Mouse (Mus musculus): ENCODE measurements at regions not wholly inside any gene's neighbourhood (a gene's known extent, or its start where the extent isn't known, plus 50 kb on each side); places are given as distances from the start of the nearest gene placed in this dataset.

GRCm38 (mm10) chr5:27963765-27964164 lies 107.4 kb upstream of the Insig1 start:
- no peak for DNase-seq

GRCm38 (mm10) chr5:27995186-27995585 lies 76.0 kb upstream of the Insig1 start:
- peak; percentile 76 to 79 for DNase-seq

- no peak for DNase-seq
Observed at GRCm38 (mm10) chr5:27997751-27998150, 73.4 kb upstream of the Insig1 start.

DNA sequence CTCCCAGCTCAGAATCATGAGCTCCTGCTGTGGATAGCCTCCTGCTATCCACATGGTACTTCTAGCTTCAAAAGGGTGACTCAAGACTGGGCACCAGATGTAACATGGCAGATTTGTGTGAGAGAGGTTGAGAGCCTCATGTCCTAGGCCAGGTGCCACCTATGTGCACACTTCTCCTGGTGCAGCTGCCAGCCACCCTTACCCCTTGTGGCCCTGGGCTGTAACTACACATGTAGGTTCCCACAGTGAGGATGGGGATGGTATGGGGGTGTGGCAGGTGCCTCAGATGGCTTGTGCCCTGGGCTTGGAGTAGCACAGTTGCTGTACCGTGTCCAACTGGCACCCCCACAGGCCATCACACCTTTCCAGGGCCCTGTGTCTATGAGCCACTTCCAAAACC lies 68.2 kb upstream of the Insig1 start:
- DNase-seq: peak in 1 of 2 experiments; percentile 5

DNA sequence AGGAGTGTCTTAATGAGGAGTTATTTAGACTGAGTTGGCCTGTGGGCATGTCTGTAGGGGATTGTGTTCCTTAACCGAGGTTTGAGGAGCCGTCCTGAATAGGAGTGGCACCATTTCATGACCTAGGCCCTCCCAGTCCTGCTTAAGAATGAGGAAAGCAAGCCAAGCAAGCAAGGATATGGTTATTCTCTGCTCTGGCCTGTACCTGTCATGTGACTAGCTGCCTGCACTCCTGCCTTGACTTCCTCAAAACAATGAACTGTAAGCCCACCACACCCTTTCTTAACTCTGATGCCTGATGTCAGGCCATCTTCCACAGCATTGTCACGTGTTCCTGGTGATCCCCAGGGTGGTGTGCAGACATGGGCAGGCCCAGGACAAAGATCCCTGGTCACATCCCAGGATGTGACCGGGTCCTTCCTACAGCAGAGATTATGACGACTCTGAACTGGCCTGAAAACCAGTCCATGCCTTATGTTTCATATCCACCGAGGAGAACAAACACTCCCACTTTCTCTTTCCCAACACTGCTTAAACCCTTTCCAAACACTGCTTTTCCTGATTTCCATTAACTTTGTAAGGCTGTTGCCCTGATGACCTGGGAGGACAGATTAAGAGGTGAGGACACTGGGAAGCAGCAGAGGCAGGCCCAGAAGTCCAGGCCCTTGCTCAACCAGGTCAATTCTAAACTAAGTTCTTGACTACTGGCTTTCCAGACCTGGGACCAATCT lies 67.2 kb upstream of the Insig1 start:
- peak; percentile 5 to 7 for DNase-seq

DNA sequence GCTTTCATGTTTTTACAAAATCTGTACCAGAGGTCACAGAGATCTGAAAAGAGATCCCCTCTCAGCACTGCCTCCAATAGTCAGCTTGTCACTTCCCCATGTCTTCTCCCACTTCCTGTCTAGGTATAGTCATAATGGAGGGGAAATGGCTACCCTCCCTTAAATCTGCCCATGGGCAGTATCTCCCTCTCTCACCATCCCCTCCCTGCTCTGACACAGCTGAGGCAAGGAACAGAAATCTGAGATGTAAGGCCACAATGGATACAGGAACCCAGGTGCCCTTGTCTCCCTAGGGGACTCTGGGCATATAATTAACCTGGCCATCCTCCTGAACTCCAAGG lies 66.7 kb upstream of the Insig1 start:
- no peak for DNase-seq

DNA sequence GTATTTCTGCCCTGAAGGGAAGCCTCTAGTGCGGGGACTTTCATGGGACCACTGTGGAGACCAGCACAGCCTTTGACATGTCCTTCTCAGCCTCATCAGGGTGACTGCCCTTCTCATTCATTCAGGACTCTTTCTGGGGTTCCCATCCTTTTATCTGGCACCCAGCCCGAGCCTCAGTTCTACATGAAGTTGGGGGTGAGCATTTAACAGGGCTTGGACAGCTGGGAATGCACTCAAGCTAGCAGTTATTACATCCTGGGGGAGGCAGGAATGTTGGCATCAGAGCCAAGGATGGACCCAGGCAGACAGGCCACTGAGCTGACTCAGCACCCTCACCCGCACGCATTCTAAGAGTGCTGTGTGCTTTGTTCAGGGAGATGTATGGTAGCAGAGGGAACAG lies 61.8 kb upstream of the Insig1 start:
- DNase-seq: no peak

DNA sequence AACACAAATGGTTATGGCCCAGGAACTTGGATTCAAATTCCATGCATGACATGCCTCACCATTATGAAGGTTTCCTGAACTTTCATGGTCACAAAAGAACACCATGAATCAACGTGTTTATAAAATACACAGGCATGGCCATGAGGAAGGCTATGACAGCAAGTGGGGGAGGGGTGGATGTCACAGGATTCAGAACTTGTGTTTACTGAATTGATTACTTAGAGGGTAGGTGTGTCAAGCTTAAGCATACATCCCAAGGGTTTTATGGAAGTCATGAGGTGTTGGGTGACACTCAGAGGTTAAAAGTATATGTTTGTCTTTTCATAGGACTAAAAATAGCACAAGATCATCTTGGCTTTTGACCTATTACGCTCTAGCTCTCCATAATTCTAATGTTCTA lies 61.3 kb upstream of the Insig1 start:
- no peak for DNase-seq

DNA sequence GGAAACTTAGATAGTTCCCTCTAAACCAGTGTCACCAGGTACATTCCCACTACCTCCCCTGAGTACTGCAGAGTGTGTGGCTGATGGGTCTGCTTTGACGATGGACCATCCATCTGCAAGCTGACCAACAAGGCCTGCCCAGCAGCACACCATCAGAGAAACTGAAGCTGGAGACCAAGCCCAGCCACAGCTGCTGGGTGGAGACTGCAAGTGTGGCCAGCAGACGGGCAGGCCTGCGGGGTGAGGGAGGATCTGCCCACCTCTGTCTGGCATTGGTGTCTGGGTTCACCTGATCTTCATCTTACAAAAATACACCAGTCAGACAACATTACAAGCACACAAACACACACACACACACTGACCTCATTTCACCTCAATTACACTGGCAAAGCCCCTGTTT lies 60.6 kb upstream of the Insig1 start:
- no peak for DNase-seq

DNA sequence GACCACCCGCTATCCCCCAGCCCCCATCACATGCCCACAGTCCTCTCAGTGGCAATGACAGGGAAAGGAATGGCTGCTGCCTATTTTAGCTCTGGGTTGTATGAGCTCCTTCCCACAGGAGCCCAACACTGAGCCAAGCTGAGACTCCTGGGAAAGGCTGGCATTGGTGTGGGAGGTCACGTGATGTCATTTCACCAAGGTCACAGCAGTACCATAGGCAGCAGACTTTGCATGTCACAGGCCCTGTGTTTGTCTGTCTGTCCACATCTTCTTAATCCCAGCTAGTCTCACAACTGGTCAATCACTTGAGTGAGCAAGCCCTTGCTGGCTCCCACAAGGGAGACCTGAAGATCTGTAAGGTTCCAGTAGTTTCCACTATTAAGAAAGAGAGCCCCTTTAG lies 58.7 kb upstream of the Insig1 start:
- DNase-seq: no peak

DNA sequence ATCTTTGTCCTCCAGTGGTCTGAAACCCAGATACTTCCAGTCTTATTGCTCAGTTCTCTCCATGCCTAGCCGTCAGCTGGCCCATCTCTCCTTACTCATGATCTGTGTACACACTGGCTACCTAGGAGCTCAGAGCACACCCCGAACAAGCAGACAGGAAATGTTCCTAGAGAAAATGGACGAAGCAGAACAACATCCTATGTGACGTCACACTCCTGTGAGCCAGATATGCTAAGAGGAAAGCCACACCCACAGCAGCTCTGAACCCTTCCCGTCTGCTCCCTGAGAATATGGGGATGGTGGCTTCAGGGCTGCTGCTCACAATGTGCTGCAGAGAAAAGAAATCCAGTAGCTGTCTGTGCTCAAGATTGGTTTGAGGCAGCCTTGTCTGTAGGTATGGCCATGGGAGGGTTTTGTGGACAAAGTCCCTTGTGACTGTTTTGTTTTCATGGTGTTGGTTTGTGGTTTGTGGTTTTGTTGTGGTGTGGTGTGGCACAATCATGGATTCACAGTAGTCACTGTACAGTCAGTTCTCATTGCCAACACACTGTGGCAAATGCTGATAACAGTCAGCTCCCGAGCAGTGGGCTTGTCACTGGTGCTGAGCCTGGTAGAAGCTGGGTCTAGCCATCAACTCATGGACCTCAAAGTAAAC lies 57.4 kb upstream of the Insig1 start:
- DNase-seq: no peak

DNA sequence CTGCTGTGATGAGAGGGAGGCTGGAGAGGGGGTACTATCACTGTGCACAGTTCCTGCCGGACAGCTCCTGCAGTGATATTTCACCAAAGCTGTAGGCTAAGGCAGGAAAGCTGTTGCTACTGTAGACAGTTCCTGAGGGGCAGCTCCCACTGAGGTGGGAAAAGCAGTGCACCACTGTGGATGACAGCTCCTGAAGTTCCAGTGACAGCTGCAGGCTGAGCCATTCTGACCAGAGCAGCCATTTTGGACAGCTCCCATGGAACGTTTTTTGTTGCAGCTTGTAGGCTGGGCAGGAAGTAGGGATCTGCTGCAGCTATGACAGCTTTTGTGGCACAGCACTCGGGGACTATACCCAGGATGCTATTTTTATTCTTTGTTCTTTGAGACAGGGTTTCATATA lies 51.3 kb upstream of the Insig1 start:
- no peak for DNase-seq

All from B cell, adult 2 months (primary cell).